Mouse (Mus musculus) kidney, adult 2 months (tissue): ENCODE results near the gene Cyfip2. TPM values are rescaled to one million over a fixed set of nuclear protein-coding genes. Genes with fewer than 3 reads are reported as not detected.
A peak's percentile ranks its signal among the peaks of the same experiment; 100 is the strongest.

ENCODE experiments used
- DNase-seq: peaks from one replicate; pipeline ENCODE4 v3.0.0; 2021
- H3K27ac ChIP-seq: fragments of 200-500 bp; 2 replicates; pipeline ENCODE4 v1.5.1; 2012; ENCODE audit warnings: low read depth, low read length, control low read depth, inconsistent platforms; ENCODE audit not compliant: insufficient read depth
- H3K27me3 ChIP-seq: fragments of 200-500 bp; replicated peaks from 2 replicates; pipeline ENCODE4 v1.6.1; 2012; ENCODE audit warnings: mild to moderate bottlenecking, moderate library complexity, low read length, inconsistent platforms; ENCODE audit not compliant: control insufficient read depth, insufficient read depth
- H3K36me3 ChIP-seq: fragments of 200-500 bp; 2 replicates; pipeline ENCODE4 v1.6.1; 2012; ENCODE audit warnings: mild to moderate bottlenecking, moderate library complexity, low read length, inconsistent platforms; ENCODE audit not compliant: control insufficient read depth, insufficient read depth
- H3K4me1 ChIP-seq: fragments of 200-500 bp; 2 replicates; pipeline ENCODE4 v1.6.1; 2011; ENCODE audit warnings: low read length; ENCODE audit not compliant: control insufficient read depth, insufficient read depth
- H3K4me3 ChIP-seq: fragments of 200-500 bp; 2 replicates; pipeline ENCODE4 v1.5.1; 2011; ENCODE audit warnings: mild to moderate bottlenecking, low read depth, low read length, control low read depth; ENCODE audit not compliant: insufficient read depth
- CTCF ChIP-seq: fragments of 200-500 bp; conservative IDR thresholded peaks from 2 replicates; pipeline ENCODE4 v1.5.1; 2011; ENCODE audit warnings: low read depth, mild to moderate bottlenecking, control low read depth, low read length, moderate library complexity, mixed read lengths; ENCODE audit not compliant: insufficient read depth, insufficient read length
- POLR2A ChIP-seq: fragments of 200-500 bp; IDR thresholded peaks from one replicate; pipeline ENCODE4 v1.6.1; 2011; ENCODE audit warnings: low read depth, low read length, control low read depth
- WGBS: fragments of 180-500 bp; shearing (Covaris S2); methylation state at CpG from one replicate; pipeline ENCODE4 v1.1.7; 2018; 5-methylcytosine and 5-hydroxymethylcytosine counted together
- polyA plus RNA-seq: library from polyadenylated mRNA; depleted of rRNA; stranded (reverse); fragments of >200 nt; gene quantifications from 2 replicates; pipeline ENCODE4 v1.2.3, GENCODE M21; 2012

Cyfip2 gene
- polyA plus RNA-seq, 1 experiment: 71.1 TPM

GRCm38 (mm10) chr11:46268991-46269390 lies 43.7 kb downstream of the Cyfip2 start:
- no peak overlapping the region for H3K27ac ChIP-seq
- WGBS: 16% methylated on average over 7 of the region's 7 CpGs
- peak; percentile 61 for DNase-seq
- no peaks in the 10 kb centered on the region for H3K27me3 ChIP-seq
- TF ChIP-seq POLR2A (no peak), CTCF (peak; percentile 82)
- no peaks in the 10 kb centered on the region for H3K4me1 ChIP-seq
- no peaks in the 10 kb centered on the region for H3K36me3 ChIP-seq
- H3K4me3 ChIP-seq: no peak overlapping the region

- no peaks in the 10 kb centered on the region; the same call in 1 of the 2 replicates for H3K36me3 ChIP-seq
Measured at GRCm38 (mm10) chr11:46265031-46265786, 47.5 kb downstream of the Cyfip2 start.

GRCm38 (mm10) chr11:46264584-46264983 lies 48.1 kb downstream of the Cyfip2 start:
- Histone ChIP-seq H3K4me3 (no peak overlapping the region), H3K36me3 (no peaks in the 10 kb centered on the region; the same call in 1 of the 2 replicates), H3K4me1 (no peaks in the 10 kb centered on the region), H3K27me3 (no peaks in the 10 kb centered on the region), H3K27ac (no peak overlapping the region)
- 67% methylated on average over 3 of the region's 3 CpGs for WGBS
- TF ChIP-seq CTCF (no peak), POLR2A (no peak)
- no peak for DNase-seq

More at GRCm38 (mm10) chr11:46265031-46265786, 47.5 kb downstream of the Cyfip2 start:
- Histone ChIP-seq H3K4me3 (no peak overlapping the region), H3K27ac (no peak overlapping the region), H3K27me3 (no peaks in the 10 kb centered on the region), H3K4me1 (no peaks in the 10 kb centered on the region)
- no peak for TF ChIP-seq CTCF
- no peak for TF ChIP-seq POLR2A
- 78% methylated on average over 11 of the region's 11 CpGs for WGBS
- no peak for DNase-seq

GRCm38 (mm10) chr11:46263291-46263690 lies 49.4 kb downstream of the Cyfip2 start:
- no peak for TF ChIP-seq POLR2A
- TF ChIP-seq CTCF: no peak
- no peak overlapping the region for H3K4me3 ChIP-seq
- no peaks in the 10 kb centered on the region; the same call in 1 of the 2 replicates for H3K36me3 ChIP-seq
- H3K27ac ChIP-seq: no peak overlapping the region
- H3K27me3 ChIP-seq: no peaks in the 10 kb centered on the region
- no peaks in the 10 kb centered on the region for H3K4me1 ChIP-seq
- DNase-seq: no peak
- WGBS: 86% methylated on average over 11 of the region's 11 CpGs

- no peak for DNase-seq
- Histone ChIP-seq H3K4me1 (no peaks in the 10 kb centered on the region), H3K27ac (no peak overlapping the region), H3K4me3 (no peak overlapping the region), H3K36me3 (no peaks in the 10 kb centered on the region; the same call in 1 of the 2 replicates), H3K27me3 (no peaks in the 10 kb centered on the region)
- no peak for TF ChIP-seq CTCF
- no peak for TF ChIP-seq POLR2A
- WGBS: 52% methylated on average over 3 of the region's 3 CpGs
Measured at GRCm38 (mm10) chr11:46262854-46263253, 49.8 kb downstream of the Cyfip2 start.

GRCm38 (mm10) chr11:46258749-46259148 lies 53.9 kb downstream of the Cyfip2 start:
- H3K36me3 ChIP-seq: no peaks in the 10 kb centered on the region; the same call in 1 of the 2 replicates
- TF ChIP-seq CTCF (no peak), POLR2A (no peak)
- H3K27me3 ChIP-seq: no peaks in the 10 kb centered on the region
- no peak for DNase-seq
- H3K27ac ChIP-seq: no peak overlapping the region
- no peaks in the 10 kb centered on the region for H3K4me1 ChIP-seq
- 88% methylated on average over 8 of the region's 8 CpGs for WGBS
- no peak overlapping the region for H3K4me3 ChIP-seq

- Histone ChIP-seq H3K4me3 (no peak overlapping the region), H3K27ac (no peak overlapping the region), H3K4me1 (no peaks in the 10 kb centered on the region), H3K27me3 (no peaks in the 10 kb centered on the region), H3K36me3 (no peaks in the 10 kb centered on the region; the same call in 1 of the 2 replicates)
- peak; percentile 50; the same call in 1 of the 2 replicates for TF ChIP-seq CTCF
- no peak for TF ChIP-seq POLR2A
- DNase-seq: no peak
- WGBS: 64% methylated on average over 4 of the region's 4 CpGs
Measured at GRCm38 (mm10) chr11:46258207-46258606, 54.5 kb downstream of the Cyfip2 start.

GRCm38 (mm10) chr11:46255291-46255690 lies 57.4 kb downstream of the Cyfip2 start:
- no peak for DNase-seq
- 94% methylated on average over 2 of the region's 2 CpGs for WGBS
- no peak overlapping the region for H3K4me3 ChIP-seq
- no peaks in the 10 kb centered on the region for H3K36me3 ChIP-seq
- H3K27ac ChIP-seq: no peak overlapping the region
- H3K27me3 ChIP-seq: no peaks in the 10 kb centered on the region
- H3K4me1 ChIP-seq: no peaks in the 10 kb centered on the region
- TF ChIP-seq POLR2A: no peak
- TF ChIP-seq CTCF: no peak
